Mouse (Mus musculus) skeletal muscle tissue, adult 2 months (tissue): ENCODE data around the gene Actg2.
"Not testable (repeated sequence)": the region's sequence is repeated elsewhere in the genome, so short reads cannot be mapped to it uniquely, and the experiment has no call there.

Source experiments
- DNase-seq: peaks from one replicate; pipeline ENCODE4 v3.0.0-alpha.2; 2012; ENCODE audit warnings: low read depth, low spot score

Gene Actg2

DNA sequence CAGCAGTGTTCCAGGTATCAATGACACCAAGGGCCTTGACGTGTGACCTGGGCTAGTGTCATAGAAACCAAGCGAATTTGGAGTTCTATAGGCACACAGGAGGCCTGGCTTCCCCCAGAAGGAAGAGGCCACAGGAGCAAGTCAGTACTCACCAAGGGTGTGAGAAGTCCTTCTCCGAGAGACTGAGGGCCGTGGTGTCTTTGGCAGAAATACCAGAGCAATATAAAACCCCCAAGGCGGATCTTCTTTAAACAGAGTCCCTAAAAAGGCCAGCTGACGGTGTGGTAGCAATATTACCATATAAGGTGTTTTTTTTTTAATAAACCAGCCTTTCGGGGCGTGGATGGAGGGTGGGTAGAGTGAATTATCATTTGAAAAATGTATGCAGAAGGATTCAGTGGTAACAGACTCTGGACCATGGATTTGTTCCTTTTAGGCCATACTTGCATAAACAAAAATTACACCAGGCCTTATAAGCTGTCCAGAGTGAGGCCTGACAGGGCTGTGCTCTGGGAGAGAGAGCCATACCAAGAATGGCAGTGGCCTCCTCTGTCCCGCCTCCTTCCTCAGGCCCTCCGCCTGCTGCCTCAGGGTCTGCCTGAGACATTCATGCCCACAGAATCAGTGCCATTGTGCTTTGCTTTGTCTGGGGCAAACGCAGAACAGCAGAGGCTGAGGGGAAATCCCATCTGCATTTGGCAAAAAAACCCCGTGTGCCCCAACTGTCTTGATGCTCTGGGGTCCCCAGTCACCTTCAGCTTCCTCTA lies at the start of gene Actg2:
TSS of gene Actg2 (minus strand) at position 238 of the 767 bp plus-strand sequence.
- no peak for DNase-seq

DNA sequence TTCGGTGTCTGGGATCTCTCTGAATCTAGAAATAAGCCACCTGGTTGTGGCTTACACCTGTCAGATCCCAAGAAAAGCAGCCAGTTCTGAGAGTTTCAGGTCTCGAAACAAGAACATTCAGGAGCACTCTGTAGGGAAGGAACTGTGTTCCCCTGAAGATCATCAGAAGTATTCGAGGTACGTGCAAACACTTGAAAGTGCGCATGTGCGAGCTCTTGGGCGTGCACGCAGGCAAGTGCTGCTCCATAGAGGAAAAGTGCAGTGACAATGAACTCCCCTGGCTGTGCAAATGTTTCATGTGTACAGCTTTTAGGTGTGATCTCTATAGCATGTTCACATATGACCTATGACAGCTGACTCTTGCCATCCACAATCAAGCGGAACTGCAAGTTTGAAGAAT lies 49.3 kb upstream of the Actg2 start:
- DNase-seq = not testable (repeated sequence)

DNA sequence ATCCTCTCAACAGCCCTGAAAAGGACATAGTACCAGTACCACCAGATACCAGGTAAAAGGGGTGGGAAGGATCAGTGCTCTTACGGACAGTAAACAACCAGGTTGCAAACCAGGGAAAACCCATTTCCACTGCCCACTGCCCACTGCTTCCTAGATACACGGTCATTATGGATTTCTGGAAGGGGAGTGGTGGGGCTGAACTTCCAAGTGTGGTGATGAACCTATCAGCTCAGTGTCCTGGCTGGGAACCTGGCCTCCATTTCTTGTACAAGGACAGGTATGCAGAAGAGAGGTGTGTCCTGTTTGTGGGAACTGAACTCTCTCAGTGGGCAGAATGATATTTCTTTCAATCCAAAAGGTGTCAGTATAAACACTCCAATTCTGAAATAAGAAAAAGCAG lies 47.5 kb upstream of the Actg2 start:
- no peak for DNase-seq

DNA sequence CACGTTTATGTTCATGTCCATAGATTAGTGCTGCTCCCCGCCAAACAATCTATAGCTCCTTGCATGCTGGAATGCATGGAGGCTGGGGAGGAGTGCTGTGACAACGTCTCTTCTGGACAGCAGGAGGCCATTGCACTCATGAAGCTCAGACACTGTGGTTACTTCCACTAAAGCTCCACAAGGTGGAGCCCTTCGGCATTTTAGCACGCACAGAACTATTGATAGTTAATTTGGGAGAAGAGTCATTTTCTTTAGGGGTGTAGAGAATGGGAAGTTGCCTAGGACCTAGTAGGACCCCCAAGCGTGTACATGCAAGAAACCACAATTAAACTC lies 46.8 kb upstream of the Actg2 start:
- peak; percentile 55 for DNase-seq

DNA sequence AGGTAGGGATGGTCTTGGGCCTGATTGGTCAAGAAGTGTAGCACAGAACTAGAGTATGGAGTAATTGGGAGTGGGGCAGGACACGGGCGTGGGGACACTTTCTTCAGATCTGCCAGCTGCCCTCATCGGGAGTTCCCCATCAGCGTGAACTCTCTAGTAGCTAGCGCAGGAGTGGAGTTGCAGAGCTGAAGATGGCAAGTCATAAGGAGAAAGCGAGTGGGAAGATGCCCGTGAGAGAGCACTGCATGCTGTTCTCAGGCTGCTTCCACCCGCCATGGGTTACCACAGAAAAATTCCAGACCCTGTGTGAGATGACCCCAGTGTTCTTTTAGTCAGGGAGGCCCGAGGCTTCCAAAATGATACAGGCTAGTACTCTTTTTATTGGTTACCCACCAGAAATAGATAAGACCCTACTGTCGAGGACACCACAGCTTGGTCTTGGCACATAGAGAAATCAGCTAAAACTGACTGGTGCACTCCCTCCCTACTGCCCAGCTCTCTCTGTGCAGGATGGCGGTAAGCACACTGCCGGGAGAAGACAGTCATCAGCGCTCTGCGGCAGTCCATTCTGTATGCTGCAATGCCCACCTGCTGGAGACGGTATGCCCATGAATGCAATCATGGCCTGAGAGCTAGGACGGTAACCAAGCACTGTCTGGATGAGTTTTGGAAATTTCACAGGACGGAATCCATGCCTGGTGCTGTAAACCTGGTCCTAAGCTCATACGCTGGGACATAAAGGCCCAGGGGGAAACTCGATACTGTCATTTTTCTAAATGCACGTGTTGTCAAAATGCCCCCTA lies 46.3 kb upstream of the Actg2 start:
- no peak for DNase-seq

DNA sequence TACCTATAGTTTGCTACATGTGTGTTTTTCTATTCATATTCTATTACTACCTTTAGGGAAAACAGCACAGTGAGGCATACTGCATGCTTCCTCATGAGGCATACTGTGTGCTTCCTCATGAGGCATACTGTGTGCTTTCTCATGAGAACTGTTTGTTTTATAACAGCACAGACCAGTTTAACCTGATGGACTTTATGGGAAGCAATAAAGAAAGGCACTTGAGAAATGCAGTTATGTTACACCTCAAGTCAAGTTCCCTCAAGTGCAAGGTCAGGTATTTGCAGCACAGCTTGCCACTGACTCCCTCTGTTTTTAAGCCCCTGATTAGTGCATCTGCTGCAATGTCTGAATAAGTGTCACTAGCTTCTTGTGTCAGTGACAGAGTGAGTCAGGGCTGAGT lies 41.5 kb upstream of the Actg2 start:
- DNase-seq = no peak

DNA sequence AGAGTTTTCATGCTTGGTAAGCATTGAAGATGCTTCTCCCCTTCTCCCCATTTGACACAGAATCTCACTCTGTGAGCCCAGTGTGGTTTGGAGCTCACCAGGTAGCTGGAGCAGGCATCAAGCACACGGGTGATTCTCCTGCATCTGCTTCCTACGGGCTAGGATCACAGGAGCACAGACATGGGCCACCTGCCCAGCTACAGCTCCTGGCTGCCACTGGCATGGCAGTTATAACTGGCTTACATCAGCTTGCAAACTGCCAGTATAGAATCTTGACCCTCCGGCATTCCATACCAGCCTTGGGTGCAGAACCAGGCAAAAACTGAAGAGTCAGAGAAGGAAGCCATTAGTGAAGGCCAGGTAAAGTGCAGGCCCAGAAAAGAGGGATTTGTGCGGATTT lies 39.5 kb upstream of the Actg2 start:
- no peak for DNase-seq

DNA sequence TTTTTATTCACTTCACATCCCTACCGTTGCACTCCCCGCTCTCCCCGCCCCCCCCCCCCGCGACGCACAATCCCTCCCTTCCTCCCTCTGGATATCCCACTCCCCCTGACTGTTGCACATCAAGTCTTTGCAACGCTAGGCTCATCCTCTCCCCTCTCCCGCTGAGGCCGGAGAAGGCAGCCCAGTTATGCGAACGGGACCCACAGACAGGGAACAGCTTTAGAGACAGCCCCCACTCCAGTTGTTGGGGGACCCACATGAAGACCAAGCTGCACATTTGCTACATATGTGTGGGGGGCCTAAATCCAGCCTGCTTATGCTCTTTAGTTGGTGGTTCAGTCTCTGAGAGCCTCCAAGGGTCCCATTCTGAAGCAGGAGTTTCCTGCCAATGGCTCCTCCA lies 36.6 kb upstream of the Actg2 start, which contains the start of gene Stambp:
TSS of gene Stambp (minus strand) at position 59 of the 400 bp plus-strand sequence.
- no peak for DNase-seq

DNA sequence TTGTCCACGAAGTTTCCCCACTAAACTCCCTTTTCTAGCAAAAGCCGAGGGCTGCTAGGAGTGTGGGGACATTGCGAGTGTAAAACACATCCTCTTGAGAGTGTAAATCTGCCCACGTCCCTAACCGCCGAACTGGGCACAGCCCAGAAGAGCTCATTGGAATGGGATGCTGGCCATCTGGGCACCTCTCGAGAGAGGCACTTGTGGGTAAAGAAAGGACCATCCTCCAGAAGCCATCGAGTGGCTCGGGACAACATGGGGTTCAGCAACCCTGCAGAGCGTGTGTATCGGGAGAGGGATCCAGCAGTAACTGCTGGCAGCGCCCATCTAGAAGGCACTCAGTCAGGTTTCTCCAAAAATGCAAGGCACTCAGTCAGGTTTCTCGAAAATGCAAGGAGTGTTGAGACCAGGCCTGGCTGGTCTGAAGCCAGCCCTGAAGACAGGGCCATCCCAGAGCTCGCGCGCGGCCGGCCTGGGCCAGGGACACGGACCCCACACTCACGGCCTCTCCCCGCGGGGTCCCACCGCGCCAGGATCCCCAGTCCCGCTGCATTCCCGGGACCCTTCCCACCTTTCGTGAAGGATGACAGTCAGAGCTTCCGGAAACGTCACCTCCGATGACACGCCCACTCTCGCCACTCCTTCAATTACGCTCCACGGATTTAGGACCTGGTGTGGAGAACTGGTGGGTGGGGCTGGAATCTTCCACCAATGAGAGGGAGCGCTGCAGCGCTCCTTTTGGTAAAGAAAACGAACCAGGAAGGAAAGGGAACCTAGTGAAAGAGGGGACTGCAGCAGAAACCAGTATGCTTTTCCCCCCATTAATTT lies 36.0 kb upstream of the Actg2 start:
- peak; percentile 83 for DNase-seq

DNA sequence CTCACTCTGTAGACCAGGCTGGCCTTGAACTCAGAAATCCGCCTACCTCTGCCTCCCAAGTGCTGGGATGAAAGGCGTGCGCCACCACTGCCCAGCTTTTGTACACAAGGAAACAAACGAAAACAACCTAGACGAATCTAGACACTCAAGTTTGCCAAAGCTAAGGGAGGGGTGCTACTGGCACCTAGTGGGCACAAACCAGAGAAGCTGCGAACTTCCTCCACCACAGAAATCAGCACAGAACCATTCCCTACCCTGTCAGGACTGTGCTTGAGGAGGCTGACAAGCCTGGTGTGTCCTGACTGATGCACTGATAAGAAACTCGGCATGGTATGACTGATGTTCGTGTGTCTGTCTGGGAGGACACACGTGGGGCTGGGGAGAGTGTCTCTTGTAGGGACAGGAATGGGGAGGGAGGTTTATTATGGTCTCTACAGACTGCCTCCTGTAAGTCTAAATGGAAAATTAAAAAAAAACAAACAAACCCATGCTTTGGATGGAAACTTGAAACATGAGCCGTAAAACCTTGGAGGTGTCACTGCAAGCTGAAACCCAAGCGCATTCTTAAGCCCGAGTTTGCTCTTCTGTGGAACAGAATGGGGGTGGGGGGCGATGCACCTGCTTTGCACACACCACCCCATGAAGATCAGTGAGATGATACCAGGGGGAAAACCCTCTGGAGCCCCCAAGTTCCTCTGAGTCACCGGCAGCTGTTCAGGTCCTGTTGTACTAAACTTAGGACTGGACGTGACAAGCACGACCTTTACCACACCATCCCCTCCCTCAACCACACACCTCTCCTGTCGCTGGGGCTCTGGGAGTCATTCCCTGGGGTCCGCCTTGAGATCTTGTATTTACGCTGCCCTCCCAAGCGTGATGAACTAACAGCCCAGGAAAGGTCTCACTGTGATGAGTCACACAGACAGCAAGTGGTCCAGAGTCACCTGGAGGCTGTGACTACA lies 33.1 kb upstream of the Actg2 start:
- DNase-seq = no peak

DNA sequence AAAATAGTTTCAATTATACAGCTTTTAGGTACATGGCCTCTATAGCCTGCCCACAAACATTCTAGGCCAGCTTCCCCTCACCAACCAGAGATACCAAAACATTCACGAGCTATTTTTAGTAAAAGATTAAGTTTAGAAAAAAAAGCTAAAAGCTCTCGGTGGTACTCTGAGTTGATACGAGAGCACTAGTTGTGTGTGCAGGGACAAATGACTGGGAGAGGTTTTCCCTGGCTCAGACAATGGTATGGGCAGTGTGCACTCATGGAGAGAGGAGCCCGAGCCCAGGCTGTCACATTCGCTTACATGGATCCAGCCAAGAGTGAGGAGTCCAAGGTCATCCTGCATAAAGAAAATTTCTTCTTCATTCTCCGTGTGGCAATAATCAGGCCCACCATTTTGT lies 19.9 kb upstream of the Actg2 start:
- DNase-seq = no peak

DNA sequence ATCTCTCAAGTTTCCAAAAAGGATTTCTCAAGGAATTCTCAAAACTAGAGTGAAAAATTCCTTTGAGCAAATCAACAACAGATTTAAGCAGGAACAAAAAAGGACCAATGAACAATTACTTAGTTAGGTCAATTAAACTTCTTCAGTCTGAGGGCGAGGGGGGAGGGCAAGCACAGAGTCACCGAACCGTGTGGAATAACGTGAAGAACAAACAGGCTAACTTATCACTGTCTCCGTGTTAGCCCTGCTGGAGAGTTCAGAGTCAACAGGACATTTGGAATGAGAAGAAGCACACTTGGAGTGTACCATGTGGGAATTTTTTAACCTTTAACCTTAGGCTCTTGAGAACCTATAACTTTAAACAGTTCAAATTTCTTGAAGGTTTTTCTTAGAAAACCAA lies 12.3 kb upstream of the Actg2 start:
- DNase-seq = no peak

DNA sequence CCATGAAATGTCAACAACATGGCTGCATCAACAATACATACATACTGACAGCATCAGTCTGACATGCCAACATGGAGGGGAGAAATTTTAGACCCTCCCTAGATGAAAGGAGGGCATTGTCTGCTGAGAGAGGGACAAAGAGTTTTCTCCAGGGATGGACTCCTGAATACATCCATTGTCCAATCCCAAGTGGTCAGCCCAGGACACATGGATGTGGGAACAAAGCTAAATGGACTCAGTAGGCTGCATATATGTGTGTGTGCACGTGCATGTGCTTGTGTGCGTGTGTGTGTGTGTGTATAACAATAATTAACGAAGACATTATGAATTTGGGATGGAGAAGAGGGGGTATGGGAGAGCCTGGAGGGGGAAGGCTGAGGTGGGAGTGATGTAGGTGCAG lies 9.7 kb upstream of the Actg2 start:
- DNase-seq = no peak

DNA sequence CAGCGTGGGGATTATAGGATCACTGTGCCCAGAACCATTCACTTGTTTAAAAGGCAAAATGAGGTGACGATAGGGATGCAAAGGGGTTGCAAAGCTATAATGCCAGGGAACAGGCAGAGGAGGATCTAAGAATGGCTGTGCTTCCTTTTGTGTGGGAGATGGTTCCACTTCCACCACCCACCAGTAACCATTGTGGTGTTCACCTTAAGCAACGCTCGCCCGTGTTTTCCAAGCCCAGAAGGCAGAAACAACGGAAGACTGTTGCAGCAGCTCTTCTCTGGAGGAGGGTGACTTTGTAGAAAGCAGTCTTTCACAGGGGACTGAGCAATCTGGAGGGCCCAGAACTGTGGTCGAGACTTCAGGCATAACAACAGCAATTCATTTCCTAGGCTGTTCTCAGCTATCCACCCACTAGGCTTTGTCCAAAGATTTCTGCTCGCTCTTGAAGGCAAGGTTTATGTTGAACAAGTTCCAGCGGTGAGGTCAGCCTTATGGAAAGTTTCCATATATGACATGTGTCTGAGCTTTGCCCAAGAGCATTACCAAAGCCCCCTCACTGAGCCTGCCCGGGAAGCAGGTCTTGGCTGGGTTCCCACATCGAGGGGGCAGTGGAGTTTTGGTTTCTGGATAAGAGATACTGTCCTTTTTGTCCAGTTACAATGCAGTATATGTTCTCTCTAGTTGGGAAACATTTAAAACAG lies 5.8 kb upstream of the Actg2 start:
- peak; percentile 17 for DNase-seq

DNA sequence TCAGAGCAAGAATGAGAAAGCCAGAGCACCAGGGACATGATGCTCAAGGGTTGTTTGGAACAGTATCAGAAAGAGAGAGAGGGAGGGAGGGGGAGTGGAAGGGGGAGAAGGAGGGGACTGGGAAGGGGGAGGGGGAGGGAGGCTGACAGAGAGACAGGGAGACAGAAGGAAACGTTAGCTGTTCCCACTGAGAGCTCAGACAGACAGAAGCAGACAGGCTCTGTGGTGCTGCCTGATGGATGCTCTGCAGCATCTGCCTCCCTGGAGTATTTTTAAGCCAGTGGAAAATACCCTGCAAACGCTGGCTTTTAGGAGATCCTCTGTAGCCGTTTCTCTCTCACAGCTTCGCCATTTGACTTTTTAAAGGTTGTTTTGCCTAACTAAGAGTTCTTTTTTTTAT lies 4.0 kb upstream of the Actg2 start:
- DNase-seq = no peak

DNA sequence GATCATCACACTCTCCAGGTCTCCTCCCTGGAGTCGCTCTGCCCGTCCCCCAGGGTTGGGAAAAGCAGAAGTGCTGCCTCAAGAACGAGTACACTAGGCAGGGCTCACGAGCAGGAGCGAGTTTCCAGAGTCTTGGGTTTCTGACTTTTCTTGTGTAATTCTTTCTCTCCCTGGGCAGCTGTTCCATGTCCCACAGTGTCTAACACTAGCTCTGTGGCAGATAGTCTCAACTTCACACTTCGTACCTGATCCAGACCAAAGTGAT lies 662 bp upstream of the Actg2 start:
- no peak for DNase-seq

DNA sequence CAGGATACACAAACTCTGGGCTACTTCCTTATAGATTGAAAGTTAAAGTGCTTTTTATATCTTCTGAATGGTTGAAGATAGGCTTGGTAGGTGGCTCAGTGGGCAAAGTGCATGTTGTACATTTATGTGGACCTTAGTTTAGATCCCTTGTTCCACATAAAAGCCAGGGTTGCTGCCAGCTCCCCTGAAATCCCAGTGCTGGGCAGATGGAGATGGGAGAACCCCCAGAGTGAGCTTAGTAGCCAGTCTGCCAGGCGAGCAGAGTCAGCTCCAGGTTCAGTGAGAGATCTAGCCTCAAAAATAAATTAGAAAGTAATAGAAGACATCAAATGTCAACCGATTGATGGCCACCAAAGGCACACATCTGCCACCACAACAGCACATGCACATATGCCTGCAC lies 3.5 kb downstream of the Actg2 start:
- DNase-seq = no peak

DNA sequence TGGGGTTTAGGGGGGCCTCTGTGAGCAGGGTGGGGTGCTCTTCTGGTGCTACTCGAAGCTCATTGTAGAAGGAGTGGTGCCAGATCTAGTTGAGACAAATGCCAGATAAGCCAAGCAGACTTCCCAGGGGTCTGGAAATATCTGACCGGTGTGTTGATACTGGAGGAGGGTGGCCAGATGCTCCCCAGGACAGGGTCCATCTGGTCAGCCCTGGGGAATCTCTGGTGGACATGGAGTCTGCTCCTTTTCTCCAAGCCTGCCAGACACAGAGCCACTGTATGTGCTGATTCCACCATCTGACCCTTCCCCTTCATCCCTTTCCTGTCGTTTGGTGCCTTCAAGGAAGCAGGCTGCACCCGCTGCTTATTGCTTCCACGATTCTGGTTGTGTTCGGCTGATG lies 12.9 kb downstream of the Actg2 start:
- no peak for DNase-seq

DNA sequence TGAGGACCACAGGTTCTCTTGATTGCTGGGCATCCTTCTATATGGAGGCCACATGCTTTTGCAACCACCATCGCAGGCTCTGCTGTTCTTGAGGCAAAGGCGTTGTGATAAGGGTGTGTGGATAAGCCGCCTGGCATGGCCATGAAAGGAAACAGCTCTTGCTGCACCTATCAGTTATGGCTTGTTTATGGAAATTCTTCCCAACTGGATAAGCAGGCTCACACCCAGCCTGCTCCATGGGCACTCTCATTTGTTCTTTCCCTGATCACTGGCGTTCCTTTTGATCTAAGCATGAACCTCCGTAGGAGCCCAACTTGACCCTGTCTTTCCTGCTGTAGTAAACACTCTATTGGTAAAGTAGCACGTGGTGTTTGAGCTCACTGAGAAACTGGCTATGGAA lies 14.3 kb downstream of the Actg2 start:
- DNase-seq = no peak

DNA sequence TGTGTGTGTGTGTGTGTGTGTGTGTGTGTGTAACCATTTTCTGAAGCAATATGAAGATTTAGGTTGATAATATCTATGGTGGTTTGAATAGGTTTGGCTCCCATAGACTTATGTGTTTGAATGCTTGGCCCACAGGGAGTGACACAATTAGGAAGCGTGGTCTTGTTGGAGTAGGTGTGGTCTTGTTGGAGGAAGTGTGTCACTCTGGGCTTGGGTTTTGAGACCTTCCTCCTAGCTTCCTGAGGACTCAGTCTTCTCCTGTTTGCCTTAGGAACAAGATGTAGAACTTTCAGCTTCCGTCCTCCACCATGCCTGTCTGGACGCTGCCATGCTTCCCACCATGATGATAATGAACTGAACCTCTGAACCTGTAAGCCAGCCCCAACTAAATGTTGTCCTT lies 17.4 kb downstream of the Actg2 start:
- DNase-seq = no peak

DNA sequence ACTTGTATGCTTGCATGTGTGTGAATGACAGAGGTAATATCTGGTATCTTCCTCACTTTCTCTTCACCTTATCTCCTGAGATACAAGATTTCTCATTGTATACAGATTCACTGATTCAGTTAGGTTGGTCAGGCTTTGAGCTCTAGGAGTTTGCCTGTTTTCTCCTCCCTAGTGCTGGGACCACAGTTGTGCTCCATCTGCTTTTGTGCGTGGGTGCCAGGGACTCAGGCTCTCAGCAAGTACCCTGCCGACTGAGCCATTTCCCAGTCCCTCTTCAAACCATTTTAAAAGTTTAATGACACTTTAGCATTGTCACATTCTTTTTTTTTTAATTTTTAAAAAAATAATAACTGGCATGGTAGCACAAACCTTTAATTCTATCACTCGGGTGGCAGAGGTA lies 20.9 kb downstream of the Actg2 start:
- DNase-seq = no peak
